Mouse (Mus musculus) right cerebral cortex, adult 2 months (tissue): ENCODE results near the gene Ppp2r5e.

Experiments used
- DNase-seq, 2 experiments: peaks; one replicate each; pipeline ENCODE4 v3.0.0; 2021 to 2022; ENCODE audit warnings: low spot score in 2 of 2

The Ppp2r5e gene

GRCm38 (mm10) chr12:75596154-75597002 is at the start of gene Ppp2r5e:
Gene Ppp2r5e (minus strand): TSS chr12:75596245.
- peak; percentile 98 for DNase-seq

- no peak for DNase-seq
Measured at GRCm38 (mm10) chr12:75645780-75646179, 49.7 kb upstream of the Ppp2r5e start.

DNA sequence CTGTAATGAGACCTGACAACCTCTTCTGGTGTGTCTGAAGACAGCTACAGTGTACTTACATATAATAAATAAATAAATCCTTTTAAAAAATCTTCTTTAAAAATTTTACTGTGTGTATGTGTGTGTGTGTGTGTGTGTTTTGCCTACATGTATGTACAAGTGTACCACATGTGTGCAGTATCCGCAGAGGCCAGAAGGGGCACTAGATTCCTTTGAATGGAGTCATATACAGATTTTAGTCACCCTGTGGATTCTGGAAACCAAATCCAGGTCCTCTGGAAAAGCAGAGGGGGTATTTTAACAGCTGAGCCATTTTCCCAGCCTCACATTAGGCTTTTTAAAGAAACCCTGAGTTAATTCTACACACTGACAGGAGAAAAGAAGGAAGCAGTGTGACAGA is 45.7 kb upstream of the Ppp2r5e start:
- DNase-seq: no peak

GRCm38 (mm10) chr12:75638345-75638744 is 42.3 kb upstream of the Ppp2r5e start:
- no peak for DNase-seq

GRCm38 (mm10) chr12:75637103-75637502 is 41.1 kb upstream of the Ppp2r5e start:
- DNase-seq: no peak

DNA sequence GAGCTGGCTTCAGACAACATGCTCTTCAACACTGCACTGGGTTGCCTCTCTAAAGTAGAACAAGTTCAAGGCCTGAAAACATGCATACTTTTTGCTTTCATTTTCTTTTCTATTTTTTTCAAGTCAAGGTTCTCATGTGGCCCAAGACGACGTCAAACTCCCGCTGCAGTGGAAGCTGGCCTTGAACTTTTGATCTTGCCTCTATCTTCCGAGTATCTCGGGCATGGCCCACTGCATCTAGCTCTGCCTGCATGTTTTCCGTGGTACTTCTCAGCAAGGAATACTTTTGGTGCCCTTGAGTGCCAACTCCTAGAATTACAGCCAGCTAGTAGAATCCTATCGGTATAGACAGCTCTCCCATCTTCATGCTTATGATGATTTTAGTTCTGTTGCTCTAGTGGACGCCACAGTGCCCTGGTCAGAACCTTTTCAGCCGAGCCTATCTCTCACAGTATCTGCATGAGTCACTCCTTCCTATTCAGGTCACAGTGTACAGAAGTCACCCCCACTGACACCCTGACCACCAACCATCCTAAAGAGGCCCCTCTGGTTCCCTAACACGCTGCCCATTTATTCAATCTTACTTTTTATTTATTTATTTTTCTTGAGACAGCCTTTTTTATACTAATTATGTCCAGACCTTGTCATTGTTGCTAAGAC is 39.9 kb upstream of the Ppp2r5e start:
- DNase-seq: no peak

GRCm38 (mm10) chr12:75629618-75630017 is 33.6 kb upstream of the Ppp2r5e start:
- DNase-seq: no peak

- no peak for DNase-seq
Measured at GRCm38 (mm10) chr12:75623292-75623691, 27.2 kb upstream of the Ppp2r5e start.

GRCm38 (mm10) chr12:75622835-75623234 is 26.8 kb upstream of the Ppp2r5e start:
- DNase-seq: no peak

- no peak for DNase-seq
Measured at GRCm38 (mm10) chr12:75616841-75617240, 20.8 kb upstream of the Ppp2r5e start.

GRCm38 (mm10) chr12:75616158-75616791 is 20.2 kb upstream of the Ppp2r5e start:
- DNase-seq: no peak

GRCm38 (mm10) chr12:75615556-75615955 is 19.5 kb upstream of the Ppp2r5e start:
- no peak for DNase-seq

- DNase-seq: no peak
Measured at GRCm38 (mm10) chr12:75612711-75613110, 16.7 kb upstream of the Ppp2r5e start.

DNA sequence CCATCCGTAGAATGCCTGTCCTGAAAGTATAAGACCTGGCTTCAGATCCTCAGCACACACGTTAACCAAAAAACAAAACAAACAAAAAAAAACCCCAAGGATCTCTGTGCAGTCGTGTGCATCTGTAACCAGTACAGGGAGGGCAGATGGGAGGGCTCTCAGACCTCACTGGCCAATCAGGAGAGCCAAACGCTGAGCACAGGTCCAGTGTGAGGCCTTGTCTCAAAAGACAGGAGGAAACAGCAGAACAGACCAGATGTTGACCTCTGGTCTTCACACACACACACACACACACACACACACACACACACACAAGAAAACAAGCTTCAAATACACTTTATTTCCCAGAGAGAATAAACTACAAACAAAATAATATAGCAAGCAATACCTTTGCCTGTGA is 3.4 kb upstream of the Ppp2r5e start:
- no peak for DNase-seq

GRCm38 (mm10) chr12:75598988-75599387 is 2.9 kb upstream of the Ppp2r5e start:
- no peak for DNase-seq

DNA sequence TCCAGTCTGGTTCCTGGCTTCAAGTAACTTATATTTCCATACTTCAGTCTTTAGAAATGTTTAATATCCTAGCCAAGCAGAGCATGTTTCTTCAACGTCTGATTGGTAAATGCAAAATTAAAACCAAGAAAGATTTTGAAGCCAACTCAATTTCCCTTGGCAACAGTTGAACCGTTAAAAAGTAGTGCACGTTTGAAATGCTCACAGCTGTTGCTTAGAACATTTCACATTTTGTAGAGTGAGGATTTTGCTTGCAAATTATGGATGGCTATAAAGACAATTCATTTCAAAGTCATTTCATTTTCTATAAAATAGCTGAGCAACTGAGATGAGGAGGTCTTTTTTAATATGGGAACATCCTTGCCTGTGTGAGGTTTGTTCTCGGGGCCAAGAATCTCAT is 1.7 kb upstream of the Ppp2r5e start:
- DNase-seq: no peak

GRCm38 (mm10) chr12:75595291-75596153 is 523 bp downstream of the Ppp2r5e start:
- peak; percentile 31 to 35 for DNase-seq

- no peak for DNase-seq
Measured at GRCm38 (mm10) chr12:75594404-75594803, 1.6 kb downstream of the Ppp2r5e start.

DNA sequence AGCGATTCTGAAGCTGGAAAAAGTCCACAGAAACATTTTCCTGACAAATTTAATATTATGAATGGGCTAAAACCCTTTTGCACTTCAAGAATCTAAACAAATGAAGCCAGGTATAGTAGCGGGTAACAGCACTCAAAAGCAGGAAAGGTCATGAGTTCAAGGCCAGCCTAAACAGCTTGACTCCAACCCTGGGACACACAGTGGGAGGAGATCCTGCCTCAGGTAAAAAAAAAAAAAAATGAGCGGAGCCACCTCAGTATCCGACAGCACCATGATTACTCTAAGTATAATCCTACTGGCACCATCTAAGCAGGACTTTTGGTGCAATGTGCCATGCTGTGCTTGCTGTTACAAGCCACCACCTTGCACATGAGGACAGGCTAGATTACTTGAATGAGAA is 2.2 kb downstream of the Ppp2r5e start:
- DNase-seq: no peak

- DNase-seq: no peak
Measured at GRCm38 (mm10) chr12:75587501-75587900, 8.5 kb downstream of the Ppp2r5e start.

GRCm38 (mm10) chr12:75583776-75584175 is 12.3 kb downstream of the Ppp2r5e start:
- no peak for DNase-seq

GRCm38 (mm10) chr12:75579076-75579475 is 17.0 kb downstream of the Ppp2r5e start:
- no peak for DNase-seq
